Mouse (Mus musculus) testis, adult 2 months (tissue): Measurements from ENCODE around the gene Gm28308.

Experiments used
- CTCF ChIP-seq: fragments of 200-500 bp; IDR thresholded peaks from 2 replicates; pipeline ENCODE4 v1.5.1; 2012; ENCODE audit warnings: low read depth, mild to moderate bottlenecking, inconsistent platforms, low read length, moderate library complexity; ENCODE audit not compliant: control insufficient read depth, insufficient read depth, insufficient replicate concordance
- POLR2A ChIP-seq: fragments of 200-500 bp; IDR thresholded peaks from 2 replicates; pipeline ENCODE4 v1.6.1; 2012; ENCODE audit warnings: low read depth, mild to moderate bottlenecking, inconsistent platforms, low read length, moderate library complexity; ENCODE audit not compliant: control insufficient read depth

- no peak for TF ChIP-seq CTCF
- TF ChIP-seq POLR2A, result no peak
These were observed 33.4 kb downstream of the Gm28308 start for GRCm38 (mm10) chr6:52179690-52180089.
